Mouse (Mus musculus) urinary bladder, postnatal 10 days (tissue): ENCODE results near the gene Parvb.
"Not testable (repeated sequence)": the region's sequence is repeated elsewhere in the genome, so short reads cannot be mapped to it uniquely, and the experiment has no call there.

Experiments
- DNase-seq: peaks from one replicate; pipeline ENCODE4 v3.0.0; 2022; ENCODE audit warnings: low spot score

The Parvb gene

DNA sequence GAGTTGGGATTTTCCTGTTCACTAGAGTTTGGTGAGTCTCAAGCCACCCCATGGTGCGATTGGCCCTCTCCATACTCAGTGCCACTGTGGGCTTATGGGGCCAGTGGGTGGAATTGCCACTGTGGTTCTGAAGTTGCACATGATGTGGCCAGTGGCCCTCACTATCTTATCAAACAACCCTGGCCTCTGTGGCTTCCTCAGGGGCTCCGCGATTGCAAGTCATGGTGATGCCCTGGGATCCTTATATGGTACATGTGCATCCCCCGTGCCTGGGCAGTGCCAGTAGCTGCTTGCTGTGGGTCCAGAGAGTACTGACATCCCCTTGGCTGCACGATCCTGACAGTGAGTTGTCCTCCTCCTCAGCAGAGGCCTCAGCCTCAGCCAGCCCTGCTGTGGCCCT, 25.0 kb downstream of the Parvb start:
- DNase-seq = no peak

DNA sequence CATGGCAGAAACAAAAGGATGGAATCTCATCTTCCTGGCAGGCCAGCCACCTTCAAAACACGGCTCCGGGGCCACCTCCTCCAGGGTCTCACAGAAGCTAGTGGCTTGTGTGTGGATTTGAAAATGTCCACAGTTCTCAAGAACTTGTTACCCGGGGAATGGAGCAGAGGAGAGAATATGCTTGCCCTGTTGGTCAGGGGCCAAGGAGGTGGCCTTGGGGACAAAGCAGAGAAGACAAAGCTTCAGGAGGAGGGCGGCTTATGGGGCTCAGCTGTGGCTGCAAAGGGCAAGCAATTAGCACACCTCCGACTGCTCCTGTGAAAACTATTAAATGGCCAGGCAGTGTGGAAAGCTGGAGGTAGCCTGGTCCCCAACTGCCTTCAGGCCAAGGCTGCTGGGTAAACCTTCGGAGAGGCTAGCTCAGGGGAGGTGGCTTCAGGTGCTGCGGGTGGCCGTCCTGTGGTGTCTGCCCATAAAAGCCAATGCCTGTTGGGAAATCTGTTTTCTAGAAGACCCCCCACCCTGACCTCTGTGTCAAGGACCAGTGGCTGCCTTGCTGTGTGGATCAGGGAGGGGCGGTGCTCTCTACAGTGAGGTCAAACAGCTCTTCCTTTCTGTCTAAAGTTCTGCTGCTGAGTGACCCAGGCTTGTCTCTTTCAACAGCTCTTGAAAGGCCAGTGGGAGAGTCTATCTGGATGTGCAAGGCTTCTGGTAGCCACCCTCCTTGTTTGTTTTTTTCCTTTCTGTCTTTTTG, 26.9 kb downstream of the Parvb start:
- no peak for DNase-seq

DNA sequence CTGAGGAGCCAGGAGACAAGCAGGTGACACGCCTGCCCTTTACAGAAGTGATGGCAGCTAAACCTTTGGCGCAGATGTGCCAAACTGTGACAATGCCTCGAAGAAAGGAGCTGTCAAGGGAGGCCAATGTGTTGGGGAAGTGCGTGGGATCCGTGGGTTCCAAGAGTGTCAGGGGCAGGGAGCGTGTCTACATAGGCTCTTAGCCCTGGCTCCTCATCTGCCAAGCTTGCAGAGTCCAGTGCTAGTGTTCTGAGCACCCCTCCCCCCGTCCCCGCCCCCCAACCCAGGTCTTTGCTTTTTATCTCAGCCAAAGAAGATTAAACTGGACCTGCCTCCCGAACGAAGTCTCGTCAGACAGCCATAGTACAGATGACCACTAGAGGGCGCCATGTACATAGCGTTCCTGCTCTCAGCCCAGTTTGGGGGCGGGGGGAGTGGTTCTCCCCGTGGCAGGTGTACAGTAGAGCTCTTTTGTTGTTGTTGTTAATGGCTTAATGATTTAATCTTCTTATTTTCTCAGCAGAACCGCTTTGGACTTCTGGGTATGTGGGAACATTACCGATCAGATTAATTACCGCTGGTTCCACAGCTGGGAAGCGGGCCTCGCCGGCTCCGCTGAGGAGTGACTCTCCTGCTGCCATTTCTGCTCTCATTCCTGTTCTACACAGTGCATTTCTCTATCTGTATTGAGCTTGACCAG, 28.4 kb downstream of the Parvb start:
- peak; percentile 38 for DNase-seq

DNA sequence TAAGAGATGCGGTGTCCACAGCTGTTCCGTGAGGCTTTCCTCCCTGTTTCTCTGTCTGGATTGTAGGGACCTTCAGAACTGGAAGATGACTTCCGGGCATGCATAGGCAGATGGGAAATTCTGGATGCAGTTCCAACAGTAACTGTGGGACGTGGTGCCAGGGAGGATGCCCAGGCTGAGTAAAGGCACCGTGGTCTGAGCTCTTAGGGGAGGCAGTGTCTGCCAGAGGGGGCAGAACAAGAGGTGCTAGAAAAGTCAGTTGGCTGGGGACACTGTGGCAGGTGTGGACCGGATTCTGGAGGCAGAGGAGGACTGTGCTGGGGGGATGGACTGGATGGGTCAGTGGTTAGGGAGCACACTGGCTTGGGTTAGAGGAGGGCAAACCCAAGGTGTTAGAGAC, 30.8 kb downstream of the Parvb start:
- no peak for DNase-seq

DNA sequence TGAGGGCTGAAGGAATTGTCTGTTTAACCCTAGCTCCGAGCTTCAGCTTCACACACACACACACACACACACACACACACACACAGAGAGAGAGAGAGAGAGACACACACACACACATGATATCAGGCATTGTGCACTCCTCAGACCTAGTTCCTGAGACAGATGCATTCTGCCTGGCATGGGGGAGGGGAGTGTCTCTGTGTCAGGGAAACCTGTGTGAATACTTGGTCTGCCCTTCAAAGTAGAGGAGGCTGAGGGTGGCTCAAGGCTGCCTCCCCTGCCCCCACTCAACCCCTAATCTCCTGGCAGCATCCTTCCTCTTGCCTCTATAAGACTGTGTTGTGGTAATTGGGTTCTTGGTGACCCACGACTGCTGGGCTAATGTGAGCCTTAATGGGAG, 31.7 kb downstream of the Parvb start:
- DNase-seq = no peak

DNA sequence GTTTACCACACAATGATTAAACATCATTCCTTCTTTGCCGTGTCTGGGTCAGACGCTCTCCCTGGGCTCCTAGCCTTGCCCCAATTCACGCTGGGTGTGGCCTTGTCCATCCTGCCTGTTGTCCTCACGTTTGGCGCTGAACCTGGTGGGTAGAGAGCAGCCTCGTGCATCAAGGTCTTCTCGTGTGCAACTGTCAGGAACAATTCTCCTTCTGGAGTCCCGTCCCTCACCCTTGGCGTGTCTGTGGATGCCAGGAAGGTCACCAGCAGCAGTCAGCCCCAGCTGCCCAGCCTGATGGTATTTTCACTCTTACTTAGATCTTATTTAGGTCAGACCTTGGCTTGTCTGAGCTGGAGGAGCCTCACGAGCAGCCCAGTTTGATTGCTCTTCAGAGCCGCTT, 33.3 kb downstream of the Parvb start:
- DNase-seq = no peak

DNA sequence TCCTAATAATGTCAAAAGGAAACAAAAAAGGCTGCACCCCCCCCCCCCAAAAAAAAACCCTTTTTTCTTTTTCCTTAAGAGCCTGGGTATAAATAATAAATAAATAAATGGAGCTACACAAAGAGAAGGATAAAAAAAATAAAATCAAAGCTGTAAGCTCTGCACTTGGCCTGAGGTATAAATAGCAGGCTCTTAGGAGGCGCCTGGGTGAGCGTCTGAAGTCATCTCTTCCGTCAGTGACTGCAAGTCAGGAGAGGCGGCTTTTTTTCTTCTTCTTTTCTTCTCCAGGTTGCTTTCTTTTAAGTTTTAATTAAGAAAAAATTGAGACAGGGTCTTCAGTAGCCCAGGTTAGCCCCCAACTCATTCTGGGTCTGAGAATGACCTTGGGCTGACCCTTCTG, 34.4 kb downstream of the Parvb start:
- no peak for DNase-seq

DNA sequence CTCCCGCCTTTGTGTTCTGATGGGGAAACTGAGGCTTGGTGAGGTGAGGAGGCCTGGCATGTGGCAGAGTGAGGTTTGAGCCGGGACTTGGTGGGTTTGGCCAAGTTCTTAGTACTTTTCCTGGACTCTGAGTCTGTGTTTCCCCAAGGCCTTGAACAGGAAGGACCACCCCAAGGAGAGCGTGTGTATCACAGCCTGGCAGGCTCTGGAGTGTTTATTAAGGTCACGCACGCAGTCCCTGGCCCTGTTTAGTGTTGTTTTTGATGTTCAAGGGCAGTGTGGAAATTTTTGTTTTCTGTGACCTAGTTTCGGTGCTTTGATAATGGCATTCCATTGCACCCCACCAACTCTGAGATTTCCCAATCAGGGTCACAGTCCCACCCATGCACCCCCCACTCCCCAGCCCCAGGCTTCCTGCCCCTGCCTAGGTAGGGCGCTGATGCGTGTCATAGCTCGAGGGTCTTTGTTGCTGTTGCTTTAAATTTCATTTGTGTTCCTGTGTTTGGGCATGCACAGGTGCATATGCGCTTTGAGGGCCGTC, 35.9 kb downstream of the Parvb start:
- no peak for DNase-seq

DNA sequence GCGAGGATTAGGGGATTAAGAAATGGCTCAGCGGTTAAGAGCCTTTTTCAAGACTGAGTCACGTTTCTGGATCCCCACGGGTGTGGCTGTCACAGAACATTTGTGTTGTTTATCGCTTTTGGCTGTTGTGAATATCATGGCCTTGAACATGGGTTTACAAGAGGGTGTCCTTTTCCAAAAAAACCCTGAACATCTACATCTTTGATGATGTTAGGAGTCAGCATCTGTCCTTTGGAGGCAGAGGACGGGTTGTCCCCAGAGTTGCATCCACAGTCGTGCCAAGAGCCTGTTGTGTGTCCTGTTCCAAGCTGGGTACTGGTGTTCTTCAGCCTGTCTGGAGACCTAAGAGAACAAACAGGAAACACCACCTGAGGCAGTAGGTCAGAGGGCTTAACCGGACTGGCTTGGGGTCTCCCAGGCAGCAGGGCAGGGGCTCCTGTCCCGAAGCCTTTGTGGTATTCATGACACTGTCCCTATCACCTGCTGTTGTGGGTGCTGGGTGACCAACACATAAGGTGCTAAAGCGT, 37.3 kb downstream of the Parvb start:
- no peak for DNase-seq

DNA sequence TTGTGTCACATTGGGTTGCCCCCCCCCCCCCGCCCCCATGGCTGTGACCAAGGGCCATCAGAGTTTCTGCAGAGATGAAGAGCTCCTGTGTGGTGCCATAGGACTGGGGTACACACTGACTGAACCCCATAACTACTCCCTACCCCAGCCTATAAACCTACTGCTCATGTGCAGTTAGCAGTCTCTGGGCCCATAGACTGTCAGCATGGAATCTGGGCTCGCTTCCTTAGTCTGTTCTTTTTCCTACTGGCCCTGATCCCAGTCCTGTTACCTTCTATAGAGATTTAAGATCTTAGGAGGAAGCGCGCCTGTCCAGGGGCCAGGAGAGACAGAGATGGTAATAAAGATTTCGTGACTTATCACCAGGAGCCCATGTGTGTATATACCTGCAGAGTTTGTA, 38.2 kb downstream of the Parvb start:
- no peak for DNase-seq

DNA sequence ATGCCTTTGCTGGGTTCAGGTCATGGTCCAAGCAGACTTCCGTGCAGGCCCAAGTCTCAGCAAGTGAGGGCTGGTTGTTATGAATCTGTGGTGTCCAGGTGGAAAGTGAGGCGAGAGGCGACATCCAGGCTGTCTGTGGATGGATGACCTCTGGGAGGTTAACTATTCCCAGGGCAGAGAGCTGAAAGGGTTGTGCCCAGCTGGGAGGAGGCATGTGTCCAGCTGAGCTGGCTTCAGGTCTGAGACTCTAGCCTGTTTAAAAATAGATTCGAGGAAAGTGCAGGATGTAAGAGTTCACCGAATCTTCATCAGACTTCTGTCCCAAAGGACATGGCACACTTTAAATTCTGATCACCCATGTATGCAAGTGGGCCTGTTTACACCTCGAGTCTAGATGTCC, 38.6 kb downstream of the Parvb start:
- no peak for DNase-seq

DNA sequence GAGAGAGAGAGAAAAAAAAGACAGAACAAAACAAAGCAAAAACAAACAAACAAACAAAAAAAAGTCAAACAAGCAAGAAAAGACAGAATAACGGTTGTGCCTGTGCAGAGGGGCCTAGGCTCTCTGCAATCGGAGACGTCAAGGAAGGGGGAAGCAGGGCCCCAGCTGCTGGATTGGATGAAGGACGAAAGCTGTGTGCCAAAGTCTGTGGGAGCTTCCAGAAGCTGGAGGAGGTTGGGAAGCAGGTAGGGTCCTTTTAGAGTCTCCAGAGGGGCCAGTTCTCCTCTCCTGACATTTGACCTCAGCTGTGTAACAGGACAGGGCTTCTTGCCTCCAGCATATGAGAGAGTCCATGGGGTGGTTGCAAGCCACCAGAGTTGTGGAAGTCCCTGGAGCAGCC, 44.2 kb downstream of the Parvb start:
- no peak for DNase-seq

DNA sequence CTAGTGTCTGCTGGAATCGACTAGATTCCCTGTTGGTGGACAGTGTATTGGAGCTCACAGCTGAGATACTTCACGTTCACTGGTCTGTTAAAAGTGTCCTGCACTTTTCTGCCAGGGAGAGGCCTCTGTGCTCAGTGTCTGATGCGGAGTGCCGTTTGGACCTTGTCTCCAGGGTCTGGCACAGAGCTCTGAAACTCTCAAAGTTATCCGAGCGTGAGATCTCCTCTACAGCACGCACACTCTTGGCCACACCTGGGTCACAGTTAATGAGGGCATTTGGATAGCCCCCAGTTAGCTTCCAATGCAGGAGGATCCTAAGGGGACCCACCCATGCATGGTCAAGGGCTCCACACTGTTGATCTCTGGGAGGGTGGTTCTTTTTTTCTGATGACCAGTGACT, 46.2 kb downstream of the Parvb start:
- no peak for DNase-seq

DNA sequence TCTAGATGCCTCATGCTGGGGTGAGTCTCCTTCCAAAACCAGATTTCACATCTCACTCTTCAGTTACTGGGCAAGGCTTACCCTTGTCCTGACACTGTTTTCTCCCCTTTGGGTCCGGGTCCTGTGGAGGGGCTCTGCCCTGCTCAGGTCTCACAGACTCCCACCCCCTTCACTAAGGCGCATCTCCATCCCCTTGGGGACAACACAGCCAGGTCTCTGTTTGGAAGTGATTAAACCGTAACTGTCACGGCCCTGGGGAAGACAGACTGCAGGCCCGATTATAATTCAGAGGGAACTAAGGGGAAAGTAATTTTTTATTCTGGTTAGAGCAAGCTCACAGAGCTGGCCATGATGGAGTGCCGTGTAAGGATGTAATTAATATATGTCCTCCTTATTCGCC, 46.8 kb downstream of the Parvb start:
- no peak for DNase-seq

DNA sequence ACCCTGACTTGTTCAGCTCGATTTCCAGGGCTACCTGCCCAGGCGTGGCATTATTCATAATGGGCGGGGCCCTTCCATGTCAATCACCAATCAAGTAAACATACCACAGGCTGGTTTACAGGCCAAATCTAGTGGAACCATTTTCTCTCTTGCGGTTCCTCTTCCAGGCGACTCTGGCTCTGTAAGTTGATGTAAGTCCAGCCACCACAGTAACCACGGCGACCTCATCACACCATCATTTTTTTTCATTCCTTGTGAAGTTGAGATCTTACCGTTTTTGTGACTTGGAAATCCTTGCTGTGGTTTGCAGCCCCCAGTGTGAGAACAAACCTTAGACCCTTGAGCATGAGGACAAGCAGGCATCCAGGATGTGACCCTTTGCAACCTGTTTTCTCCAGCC, 48.5 kb downstream of the Parvb start:
- no peak for DNase-seq

DNA sequence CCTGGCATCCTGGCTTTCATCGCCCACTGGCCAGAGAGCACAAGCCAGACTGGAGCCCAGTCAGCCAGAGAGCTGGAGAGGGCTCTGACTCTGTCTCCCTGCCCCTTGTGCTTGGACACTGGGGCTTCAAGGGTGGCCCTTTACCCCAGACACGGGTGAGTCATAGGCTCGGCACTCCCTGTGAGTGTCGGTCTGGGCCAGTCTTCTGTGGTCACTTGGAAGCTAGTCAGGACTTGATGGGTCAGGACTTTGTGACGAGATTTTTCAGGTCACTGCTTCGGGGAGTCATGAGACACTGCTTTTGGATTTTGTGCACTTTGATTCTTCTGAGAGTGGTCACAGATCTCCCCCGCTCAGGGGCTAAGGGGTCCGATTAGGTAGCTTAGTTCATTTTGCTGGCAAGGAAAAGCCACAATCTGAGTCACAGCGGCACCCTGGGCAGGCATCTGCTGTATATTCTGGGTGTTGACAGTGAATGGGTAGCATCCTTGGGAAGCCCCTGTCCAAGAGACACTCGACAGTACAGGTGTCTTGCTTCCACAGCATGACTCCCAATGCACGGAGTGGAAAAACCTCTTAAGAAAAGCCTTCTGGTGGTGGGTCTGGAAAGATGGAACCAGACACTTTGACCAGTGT, 49.0 kb downstream of the Parvb start:
- no peak for DNase-seq

DNA sequence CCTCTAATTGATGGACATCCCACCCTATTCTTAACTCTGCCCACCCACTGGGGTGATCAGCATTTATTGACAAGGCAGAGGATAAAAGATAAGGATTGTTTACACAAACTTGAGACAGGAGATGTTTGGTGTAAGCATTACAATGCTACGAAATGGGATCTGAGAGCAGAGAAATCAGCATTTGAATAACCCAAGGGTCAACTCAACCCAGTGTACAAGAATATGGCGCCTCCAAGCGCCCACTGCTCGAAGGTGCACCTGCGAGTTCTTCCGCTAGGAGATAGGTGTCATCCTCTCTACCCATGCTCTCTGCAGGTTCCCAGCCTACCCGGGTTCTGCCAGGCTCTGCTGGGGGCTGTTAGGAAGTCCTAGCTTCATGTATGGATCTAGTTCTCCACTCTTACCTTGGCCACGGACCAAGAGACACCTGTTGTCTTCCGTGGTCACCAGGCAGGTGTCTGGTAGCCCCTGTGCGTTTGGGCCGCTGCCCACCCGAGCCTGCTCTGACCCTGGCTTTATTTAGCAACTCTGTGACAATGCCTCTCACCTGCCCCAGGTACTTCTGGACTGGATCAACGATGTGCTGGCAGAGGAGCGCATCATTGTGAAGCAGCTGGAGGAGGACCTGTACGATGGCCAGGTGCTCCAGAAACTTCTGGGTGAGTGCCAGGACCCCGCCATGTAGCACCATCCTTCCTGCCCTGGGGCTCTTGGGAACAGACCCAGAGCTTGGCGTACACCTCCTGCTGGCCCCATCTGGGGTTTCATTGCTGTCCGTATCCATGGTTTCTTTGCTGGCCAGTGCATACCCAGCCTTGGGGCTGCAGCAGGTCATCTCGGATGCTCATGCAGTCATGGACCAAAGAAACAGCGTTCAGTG, 50.6 kb downstream of the Parvb start:
- DNase-seq = no peak

DNA sequence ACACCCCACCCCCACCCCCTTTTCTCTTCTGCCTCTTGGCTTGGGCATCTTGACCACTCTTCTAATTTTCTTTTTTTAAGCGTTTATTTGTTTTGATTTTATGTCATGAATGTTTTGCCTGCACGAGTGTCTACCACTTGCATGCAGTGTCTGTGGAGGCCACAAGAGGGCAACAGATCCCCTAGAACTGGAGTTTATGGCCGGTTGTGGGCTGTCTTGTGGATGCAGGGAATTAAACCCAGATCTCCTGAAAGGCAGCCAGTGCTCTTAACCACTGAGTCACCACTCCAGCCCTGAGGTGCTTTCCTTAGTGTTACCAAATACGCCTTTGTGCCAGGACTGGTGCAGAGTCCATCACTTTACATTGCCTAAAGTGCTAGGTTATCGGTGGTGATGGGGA, 52.2 kb downstream of the Parvb start:
- no peak for DNase-seq

DNA sequence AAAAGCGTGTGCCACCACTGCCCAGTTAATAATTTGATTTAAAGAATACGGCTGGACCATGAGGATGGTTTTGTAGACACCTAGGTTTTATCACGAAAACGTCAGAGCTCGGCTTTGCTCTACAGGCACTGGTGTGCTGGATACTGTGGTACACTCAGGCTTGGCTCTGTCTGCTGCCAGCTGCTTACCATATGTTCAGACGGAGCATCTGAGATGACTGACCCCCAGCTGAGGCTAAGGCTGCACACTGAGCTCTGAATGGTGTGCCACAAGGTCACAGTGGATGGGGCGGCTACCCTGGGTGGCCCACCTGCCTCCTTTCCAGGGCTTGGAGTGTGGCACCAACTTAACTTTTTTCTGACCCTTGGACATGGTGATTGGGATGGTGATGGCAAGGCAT, 53.6 kb downstream of the Parvb start:
- no peak for DNase-seq

DNA sequence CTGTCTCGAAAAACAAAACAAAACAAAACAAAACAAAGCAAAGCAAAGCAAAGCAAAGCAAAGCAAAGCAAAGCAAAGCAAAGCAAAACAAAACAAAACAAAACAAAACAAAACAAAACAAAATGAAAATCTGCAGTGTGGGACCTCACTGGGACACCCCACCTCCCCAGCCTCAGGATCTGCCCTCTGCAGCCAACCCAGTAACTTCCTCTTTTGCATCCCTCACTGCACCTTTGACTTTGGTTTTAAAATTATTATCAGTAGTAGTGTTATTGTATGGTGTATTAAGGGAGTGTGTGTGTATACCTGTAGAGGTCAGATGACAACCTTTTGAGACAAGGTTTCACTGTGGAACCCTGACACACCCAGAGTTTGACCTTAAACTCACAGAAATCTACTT, 57.1 kb downstream of the Parvb start:
- DNase-seq = not testable (repeated sequence)

DNA sequence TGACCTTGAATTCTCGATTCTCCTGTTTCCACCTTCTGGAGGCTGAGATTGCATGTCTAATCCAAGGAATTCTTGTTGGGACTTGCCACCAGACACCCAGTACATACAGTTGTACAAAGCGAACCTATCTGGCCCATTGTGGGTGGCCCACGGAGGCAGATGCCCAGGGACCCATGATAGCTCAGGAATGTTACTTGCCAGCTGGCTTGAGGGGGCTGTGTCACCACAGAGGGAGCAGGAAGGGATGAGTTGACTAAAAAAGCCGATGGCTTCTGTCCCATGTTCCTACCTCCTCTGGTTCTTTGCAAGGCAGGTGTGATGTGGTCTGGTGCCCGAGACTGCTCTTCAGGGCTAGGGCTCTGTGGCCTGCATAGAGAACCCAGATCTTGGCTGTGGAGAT, 59.3 kb downstream of the Parvb start:
- no peak for DNase-seq

DNA sequence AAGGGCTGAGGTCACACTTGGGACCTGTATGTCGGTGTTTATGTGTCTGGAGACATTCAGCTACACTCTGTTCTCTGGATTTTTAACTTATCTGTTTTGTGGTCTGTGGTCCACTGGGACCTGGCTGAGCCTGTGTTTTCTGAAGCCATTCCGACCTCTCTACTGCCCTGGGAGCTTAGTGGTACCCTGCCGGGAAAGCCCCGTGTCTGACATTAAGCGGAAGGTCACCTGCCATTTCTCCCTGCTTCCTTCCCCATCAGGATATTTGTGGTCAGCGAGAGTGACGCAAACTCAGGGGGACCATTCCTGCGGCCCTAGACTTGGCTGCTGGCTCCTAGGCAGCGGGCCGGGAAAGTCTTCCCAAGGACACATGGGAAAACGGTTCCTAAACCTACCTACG, 61.7 kb downstream of the Parvb start:
- no peak for DNase-seq
